Mouse (Mus musculus): ENCODE results near the gene Wdr48.

DNA sequence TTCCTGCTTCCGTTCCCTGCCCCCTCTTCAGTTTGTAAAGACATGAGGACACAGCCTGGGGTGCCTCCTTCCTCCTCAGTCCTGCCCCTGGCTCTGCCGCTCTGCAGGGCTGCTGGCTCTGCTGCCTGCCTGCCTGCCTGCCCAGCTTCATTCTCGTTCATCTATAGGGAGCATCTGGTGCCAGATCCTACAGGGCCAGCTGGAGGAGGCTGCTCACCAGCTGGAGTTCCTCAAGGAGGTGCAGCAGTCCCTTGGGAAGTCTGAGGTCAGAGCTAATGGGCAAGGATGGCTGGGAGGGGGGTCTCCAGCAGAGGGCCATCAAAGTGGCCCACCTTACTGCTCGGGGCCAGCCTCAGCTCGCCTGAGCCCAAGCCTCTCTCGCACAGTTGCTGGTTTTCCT is 55.8 kb downstream of the Wdr48 start:
- TF ChIP-seq POLR2A (IDR thresholded peaks at IDR 0.05; ENCODE audit: low read depth, low read length) (no peak), CTCF (IDR thresholded peaks at IDR 0.05; ENCODE audit: borderline replicate concordance, insufficient read depth, low read length) (no peak)
